Mouse (Mus musculus): ENCODE data around the gene Ilk. TPM values are rescaled to one million over a fixed set of nuclear protein-coding genes. Genes with fewer than 3 reads are reported as not detected.
A peak's percentile ranks its signal among the peaks of the same experiment; 100 is the strongest.

Gene Ilk
- polyA plus RNA-seq, 1 experiment from 2014 or later: 318 TPM

GRCm38 (mm10) chr7:105786506-105787284, 50.3 kb downstream of the Ilk start:
- no peak for DNase-seq (ENCODE audit: low spot score)
- peaks cover 12% of the 10 kb centered on the region for H3K4me1 ChIP-seq (replicated peaks; ENCODE audit: insufficient read depth, low read length)
- peak overlapping the region; percentile 84 for H3K4me3 ChIP-seq (replicated peaks; ENCODE audit: low read depth, low read length)
- 4% methylated on average over 20 of the region's 20 CpGs for WGBS
- peak; percentile 48; the same call in 1 of the 2 replicates for ATAC-seq (replicated peaks; ENCODE audit: low FRiP score, low read depth)
- peak overlapping the region; percentile 82 for H3K27ac ChIP-seq
- H3K27me3 ChIP-seq (ENCODE audit: insufficient read depth, low read length): no peaks in the 10 kb centered on the region
- 0 out of 2 replicates have a peak, but pooled peaks cover 2% of the 10 kb centered on the region for H3K36me3 ChIP-seq (ENCODE audit: insufficient read depth, low read length)
- no peak for TF ChIP-seq CTCF (IDR thresholded peaks at IDR 0.05; ENCODE audit: low read depth)
- H3K4me2 ChIP-seq (ENCODE audit: low read length): peak overlapping the region; percentile 72
- H3K9me3 ChIP-seq (replicated peaks; ENCODE audit: low read length): no peaks in the 10 kb centered on the region
- peak overlapping the region; percentile 90 for H3K9ac ChIP-seq (ENCODE audit: low read depth, low read length)

- Histone ChIP-seq H3K4me1 (replicated peaks; ENCODE audit: insufficient read depth, low read length) (peaks cover 12% of the 10 kb centered on the region), H3K27ac (peak within 1 kb of the TSS; percentile 82), H3K36me3 (ENCODE audit: insufficient read depth, low read length) (no peaks in the 10 kb centered on the region), H3K27me3 (ENCODE audit: insufficient read depth, low read length) (no peaks in the 10 kb centered on the region), H3K4me2 (ENCODE audit: low read length) (peak within 1 kb of the TSS; percentile 72), H3K4me3 (replicated peaks; ENCODE audit: low read depth, low read length) (peak within 1 kb of the TSS; percentile 84), H3K9ac (ENCODE audit: low read depth, low read length) (peak within 1 kb of the TSS; percentile 90), H3K9me3 (replicated peaks; ENCODE audit: low read length) (no peaks in the 10 kb centered on the region)
- no peak for TF ChIP-seq CTCF (IDR thresholded peaks at IDR 0.05; ENCODE audit: low read depth)
- peak; percentile 62 for DNase-seq (ENCODE audit: low spot score)
- ATAC-seq (replicated peaks; ENCODE audit: low FRiP score, low read depth): peak; percentile 67
- WGBS: under 1% methylated on average over 45 of the region's 97 CpGs
These were observed 51.1 kb downstream of the Ilk start, which contains the start of gene Dchs1 for GRCm38 (mm10) chr7:105787285-105788140. Dchs1 (minus strand) TSS chr7:105787654.

- Histone ChIP-seq H3K36me3 (ENCODE audit: insufficient read depth, low read length) (no peaks in the 10 kb centered on the region), H3K4me1 (replicated peaks; ENCODE audit: insufficient read depth, low read length) (peaks cover 7% of the 10 kb centered on the region), H3K27me3 (ENCODE audit: insufficient read depth, low read length) (no peaks in the 10 kb centered on the region), H3K4me2 (ENCODE audit: low read length) (no peak overlapping the region), H3K9ac (ENCODE audit: low read depth, low read length) (no peak overlapping the region), H3K9me3 (replicated peaks; ENCODE audit: low read length) (no peaks in the 10 kb centered on the region), H3K4me3 (replicated peaks; ENCODE audit: low read depth, low read length) (no peak overlapping the region), H3K27ac (no peak overlapping the region)
- DNase-seq (ENCODE audit: low spot score) (no peak), ATAC-seq (replicated peaks; ENCODE audit: low FRiP score, low read depth) (no peak)
- WGBS: 63% methylated on average over 1 of the region's 1 CpGs
- no peak for TF ChIP-seq CTCF (IDR thresholded peaks at IDR 0.05; ENCODE audit: low read depth)
These were observed 54.8 kb downstream of the Ilk start for GRCm38 (mm10) chr7:105791147-105791546.

Other genes starting within 250 kb of the Ilk start
- gene Smpd1, start 182.2 kb upstream of the Ilk start, polyA plus RNA-seq (2015; fragmentation: Nextera tagmentation; extraction: Ambion mirVana): 60.5 and 60.7 TPM in 2 replicates
- gene Apbb1, start 154.9 kb upstream of the Ilk start, polyA plus RNA-seq (2015; fragmentation: Nextera tagmentation; extraction: Ambion mirVana): 31.4 and 34.1 TPM in 2 replicates
- 0.47 and 0.64 TPM in 2 replicates for gene Hpx, start 136.5 kb upstream of the Ilk start, polyA plus RNA-seq (2015; fragmentation: Nextera tagmentation; extraction: Ambion mirVana)
- gene Trim3, start 103.0 kb upstream of the Ilk start, polyA plus RNA-seq (2015; fragmentation: Nextera tagmentation; extraction: Ambion mirVana): 24.8 and 26.7 TPM in 2 replicates
- gene Timm10b, start 96.5 kb upstream of the Ilk start, polyA plus RNA-seq (2015; fragmentation: Nextera tagmentation; extraction: Ambion mirVana): 219 and 230 TPM in 2 replicates
- gene Arfip2, start 96.2 kb upstream of the Ilk start, polyA plus RNA-seq (2015; fragmentation: Nextera tagmentation; extraction: Ambion mirVana): 72.0 and 76.6 TPM in 2 replicates
- 33.7 and 35.8 TPM in 2 replicates for gene Gm45799, start 96.0 kb upstream of the Ilk start, polyA plus RNA-seq (2015; fragmentation: Nextera tagmentation; extraction: Ambion mirVana)
- 0.09 and 0.91 TPM in 2 replicates for gene Dnhd1, start 85.8 kb upstream of the Ilk start, polyA plus RNA-seq (2015; fragmentation: Nextera tagmentation; extraction: Ambion mirVana)
- 34.4 and 36.3 TPM in 2 replicates for gene Rrp8, start 793 bp downstream of the Ilk start, polyA plus RNA-seq (2015; fragmentation: Nextera tagmentation; extraction: Ambion mirVana)
- gene Taf10, start 7.8 kb downstream of the Ilk start, polyA plus RNA-seq (2015; fragmentation: Nextera tagmentation; extraction: Ambion mirVana): 139 and 167 TPM in 2 replicates
- 114 and 123 TPM in 2 replicates for gene Tpp1, start 15.6 kb downstream of the Ilk start, polyA plus RNA-seq (2015; fragmentation: Nextera tagmentation; extraction: Ambion mirVana)
- 5.6 and 6.1 TPM in 2 replicates for gene Dchs1, start 51.1 kb downstream of the Ilk start, polyA plus RNA-seq (2015; fragmentation: Nextera tagmentation; extraction: Ambion mirVana)
- gene Mrpl17, start 74.5 kb downstream of the Ilk start, polyA plus RNA-seq (2015; fragmentation: Nextera tagmentation; extraction: Ambion mirVana): 415 and 457 TPM in 2 replicates
- 1.3 and 2.0 TPM in 2 replicates for gene Gm4070, start 217.4 kb downstream of the Ilk start, polyA plus RNA-seq (2015; fragmentation: Nextera tagmentation; extraction: Ambion mirVana)

Data from kidney, postnatal 0 days (tissue).